Mouse (Mus musculus) brown adipose tissue, adult 24 weeks (tissue): ENCODE results near the gene Gpr68. TPM values are rescaled to one million over a fixed set of nuclear protein-coding genes. Genes with fewer than 3 reads are reported as not detected.

Source experiments
- H3K27ac ChIP-seq: fragments of 200-500 bp; replicated peaks from 2 replicates; pipeline ENCODE4 v1.5.1; 2012; ENCODE audit warnings: low read depth, mild to moderate bottlenecking, low read length
- H3K4me1 ChIP-seq: fragments of 200-500 bp; 2 replicates; pipeline ENCODE4 v1.6.1; 2012; ENCODE audit warnings: low read length, mixed read lengths; ENCODE audit not compliant: control insufficient read depth, insufficient read depth, insufficient read length
- H3K4me3 ChIP-seq: fragments of 200-500 bp; 2 replicates; pipeline ENCODE4 v1.5.1; 2012; ENCODE audit warnings: low read depth, mild to moderate bottlenecking, low read length, moderate library complexity; ENCODE audit not compliant: insufficient read depth
- polyA plus RNA-seq: library from polyadenylated mRNA; stranded (reverse); fragments of >200 nt; gene quantifications from 2 replicates; pipeline ENCODE4 v1.2.4, GENCODE M21; 2012; ENCODE audit not compliant: missing spikeins, insufficient read depth, insufficient read length

Gene Gpr68
- polyA plus RNA-seq, 1 experiment = not detected

DNA sequence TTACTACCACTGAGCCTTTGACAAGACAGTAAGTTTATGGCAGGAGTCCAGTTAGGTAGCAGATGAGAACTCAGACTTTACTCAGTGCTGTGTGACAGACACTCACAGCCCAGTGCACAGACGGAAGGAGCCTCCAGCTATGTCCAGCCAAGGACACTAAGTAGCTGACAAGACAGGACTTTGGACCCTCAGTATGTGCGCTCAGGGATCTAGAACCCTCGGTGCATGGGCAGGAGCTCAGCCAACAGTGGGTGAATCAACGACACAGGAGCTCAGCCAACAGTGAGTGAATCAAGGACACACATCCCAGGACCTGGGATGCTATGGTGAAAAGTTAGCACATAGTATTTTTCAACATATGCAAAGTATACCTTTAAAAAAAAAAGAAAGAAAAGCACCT is 28.7 kb upstream of the Gpr68 start:
- peak overlapping the region; percentile 69 for H3K27ac ChIP-seq
- no peak overlapping the region for H3K4me3 ChIP-seq
- peaks cover 13% of the 10 kb centered on the region for H3K4me1 ChIP-seq

GRCm38 (mm10) chr12:100936116-100936515 is 28.1 kb upstream of the Gpr68 start:
- Histone ChIP-seq H3K4me3 (no peak overlapping the region), H3K27ac (no peak overlapping the region; the same call in 1 of the 2 replicates), H3K4me1 (peaks cover 13% of the 10 kb centered on the region)

DNA sequence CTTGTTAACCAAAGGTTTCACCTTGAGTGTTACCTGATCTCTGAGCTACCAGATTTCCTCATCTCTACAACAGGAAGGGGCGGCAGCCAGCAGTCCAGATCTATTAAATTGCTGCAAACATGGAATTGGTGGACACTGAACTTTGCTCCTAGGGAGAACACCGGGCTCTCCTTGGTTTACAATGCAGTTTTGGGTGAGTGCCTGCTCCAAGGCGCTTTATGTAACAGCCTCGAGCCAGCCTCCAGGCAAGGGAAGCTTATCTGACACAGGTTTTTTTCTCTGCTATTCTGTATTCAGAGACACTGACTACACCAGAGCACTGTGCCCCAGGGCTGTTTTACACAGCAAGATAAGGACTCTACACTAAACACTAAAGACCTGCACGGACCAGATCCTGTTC is 26.8 kb upstream of the Gpr68 start:
- Histone ChIP-seq H3K4me3 (no peak overlapping the region), H3K4me1 (peaks cover 10% of the 10 kb centered on the region), H3K27ac (no peak overlapping the region)

DNA sequence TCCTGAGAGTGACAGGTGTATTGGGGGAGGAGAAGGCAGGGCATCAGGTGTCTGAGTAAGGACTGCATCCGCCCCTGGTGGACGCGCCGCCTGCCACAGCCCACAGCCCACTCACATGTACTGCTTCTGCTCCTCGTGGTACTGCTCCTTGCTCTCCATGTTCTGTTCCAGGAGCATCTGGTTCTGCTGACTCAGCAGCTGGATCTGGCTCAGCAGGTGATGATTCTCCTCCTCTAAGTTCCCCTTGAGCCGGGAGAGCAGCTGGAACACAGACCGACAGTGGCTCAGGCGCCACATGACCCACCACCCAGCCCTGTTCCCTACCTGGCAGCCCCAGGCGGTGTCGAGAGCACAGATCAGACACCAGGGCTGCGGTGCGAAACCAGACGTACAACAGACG is 23.7 kb upstream of the Gpr68 start:
- Histone ChIP-seq H3K27ac (no peak overlapping the region), H3K4me1 (no peaks in the 10 kb centered on the region), H3K4me3 (no peak overlapping the region)

DNA sequence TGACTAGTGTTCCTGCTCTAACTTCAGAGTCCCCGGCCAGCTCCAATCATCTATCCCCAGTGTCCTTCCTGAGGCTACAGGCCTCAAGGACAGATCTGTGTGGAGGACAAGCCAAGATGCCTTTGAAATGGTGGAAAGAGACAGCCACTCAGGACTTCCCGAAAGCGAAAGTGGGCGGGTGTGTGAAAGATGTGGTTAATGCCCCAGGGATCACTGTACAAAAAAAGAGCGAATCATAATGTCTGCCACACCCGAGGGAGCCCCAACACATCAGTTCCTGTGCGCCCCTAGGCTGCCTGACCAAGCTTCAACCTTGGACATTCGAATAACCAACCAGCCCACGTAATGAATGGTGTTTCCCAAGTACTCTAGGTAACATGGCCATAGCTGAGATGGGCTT is 20.3 kb upstream of the Gpr68 start:
- Histone ChIP-seq H3K4me3 (no peak overlapping the region), H3K4me1 (no peaks in the 10 kb centered on the region), H3K27ac (no peak overlapping the region)

DNA sequence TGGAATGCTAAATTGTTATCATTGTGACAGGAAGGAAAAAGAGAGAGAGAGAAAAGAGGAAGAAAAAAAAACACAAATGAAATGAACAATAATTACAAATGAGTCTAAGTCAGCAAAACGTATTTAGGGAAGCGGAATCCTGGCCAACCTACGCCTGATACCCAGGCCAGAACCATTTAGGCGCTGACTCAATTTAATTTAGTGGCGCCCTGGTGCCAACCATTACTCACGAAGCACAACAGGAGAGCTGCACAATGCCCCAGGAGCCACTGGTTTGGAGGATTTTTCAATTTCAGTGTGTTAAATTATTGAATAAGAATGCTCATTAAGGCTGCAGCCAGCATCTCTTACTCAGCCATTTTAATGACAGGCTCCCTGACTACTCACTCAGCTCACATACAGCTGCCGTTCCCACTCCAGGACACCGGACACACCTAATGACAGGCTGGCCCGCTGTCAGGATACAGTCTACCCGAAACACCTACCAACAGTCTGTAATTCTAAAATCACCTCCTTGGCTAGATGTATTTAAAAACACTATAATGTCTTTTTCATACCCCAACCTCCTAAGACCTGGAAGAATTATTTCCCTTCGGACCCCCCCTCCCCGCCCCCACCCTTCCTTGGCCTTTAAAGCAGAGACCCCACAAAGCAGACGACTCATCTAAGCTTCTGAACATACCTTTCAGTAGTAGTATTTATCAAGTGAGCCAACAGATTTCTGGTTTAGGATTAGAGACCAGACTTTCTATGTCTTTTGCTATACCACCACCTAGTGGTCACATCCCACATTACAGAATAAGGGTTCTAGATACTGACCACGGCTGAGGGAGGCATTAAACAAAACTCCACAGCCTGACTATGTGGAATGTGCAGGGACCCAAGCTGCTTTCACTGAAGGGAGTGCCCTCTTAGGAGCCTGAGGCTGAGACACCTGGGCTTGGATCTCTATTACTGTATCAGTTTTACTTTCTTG is 17.9 kb upstream of the Gpr68 start:
- Histone ChIP-seq H3K27ac (no peak overlapping the region), H3K4me3 (no peak overlapping the region), H3K4me1 (no peaks in the 10 kb centered on the region)

- no peak overlapping the region for H3K4me3 ChIP-seq
- no peak overlapping the region for H3K27ac ChIP-seq
- no peaks in the 10 kb centered on the region for H3K4me1 ChIP-seq
Measured at GRCm38 (mm10) chr12:100924646-100925339, 16.8 kb upstream of the Gpr68 start.

DNA sequence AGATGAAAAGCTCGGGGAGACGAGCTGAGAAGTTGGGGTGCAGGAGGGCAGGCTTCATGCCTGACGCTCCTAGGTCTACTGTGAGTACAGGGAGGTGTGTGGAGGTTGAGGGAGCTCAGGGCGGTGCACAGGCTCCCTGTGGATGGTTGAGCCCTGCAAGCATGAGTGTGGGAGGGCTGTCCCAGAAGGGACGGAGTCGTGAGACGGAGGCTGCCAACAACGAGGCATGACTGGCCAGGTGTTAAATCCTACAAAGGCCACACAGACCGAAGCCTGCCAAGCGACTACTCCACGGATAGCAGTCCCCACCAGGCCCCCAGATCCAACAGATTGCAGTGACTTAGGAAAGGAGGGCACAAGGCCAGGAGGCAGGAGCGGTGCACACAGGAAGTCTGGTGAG is 2.7 kb upstream of the Gpr68 start:
- no peak overlapping the region for H3K4me3 ChIP-seq
- H3K4me1 ChIP-seq = 0 out of 2 replicates have a peak, but pooled peaks cover 2% of the 10 kb centered on the region
- no peak overlapping the region for H3K27ac ChIP-seq

DNA sequence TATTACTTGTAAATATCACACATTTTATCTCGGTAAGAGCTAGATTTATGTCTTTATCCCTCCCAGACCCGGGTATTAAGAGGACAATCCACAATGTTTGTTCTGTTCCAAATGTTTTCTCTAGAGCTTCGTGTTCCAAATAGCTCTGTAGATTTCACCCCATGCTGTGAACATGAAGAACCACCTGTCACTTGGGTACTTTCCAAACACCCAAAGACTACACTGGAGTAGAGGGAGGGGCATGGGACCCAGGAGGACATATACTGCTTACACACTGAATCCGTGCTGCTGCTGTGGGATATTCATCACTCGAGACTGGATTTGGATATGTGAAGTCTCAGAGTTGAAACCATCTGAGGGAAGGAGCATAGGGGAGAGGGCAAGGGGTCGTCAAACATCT is 1.8 kb upstream of the Gpr68 start:
- no peak overlapping the region for H3K27ac ChIP-seq

DNA sequence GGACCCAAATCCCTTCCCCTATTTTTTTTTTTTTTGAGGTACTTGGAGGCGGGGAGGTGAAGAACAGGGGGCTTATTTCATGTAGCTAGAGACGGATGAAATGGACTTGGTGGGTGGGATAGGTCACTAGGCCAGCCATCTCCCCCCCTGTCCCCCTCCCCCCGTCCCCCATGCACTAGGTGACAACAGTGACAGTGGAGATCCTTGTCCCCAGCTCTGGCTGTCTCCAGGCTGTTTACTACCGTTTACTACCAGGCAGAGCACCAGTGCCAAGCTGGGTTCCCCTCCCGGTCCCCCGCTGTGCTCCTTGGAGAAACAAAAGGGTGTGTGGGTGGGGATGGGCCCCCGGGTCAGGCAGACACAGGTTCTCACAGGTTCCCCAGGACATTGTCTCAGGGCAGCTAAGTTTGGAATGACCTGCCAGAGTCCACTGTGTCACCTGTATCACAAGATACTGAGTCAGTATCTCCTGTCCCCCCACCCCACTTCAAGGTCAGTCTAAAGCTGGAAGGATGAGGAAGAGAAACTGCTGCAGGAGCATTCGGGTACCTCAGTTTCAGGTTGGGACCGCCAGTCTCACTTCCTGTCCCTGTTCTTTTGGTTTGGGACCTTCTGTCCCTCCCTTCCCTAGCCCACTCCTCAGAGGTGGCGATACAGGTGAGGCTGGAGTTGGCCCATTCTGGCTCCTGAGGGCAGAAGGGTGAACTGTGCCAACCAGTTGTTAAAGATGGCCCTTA is 468 bp upstream of the Gpr68 start:
- no peak overlapping the region for H3K4me3 ChIP-seq
- no peak overlapping the region for H3K27ac ChIP-seq
- H3K4me1 ChIP-seq = 0 out of 2 replicates have a peak, but pooled peaks cover 2% of the 10 kb centered on the region

More for the DNA sequence above, 1.8 kb upstream of the Gpr68 start:
- Histone ChIP-seq H3K4me1 (0 out of 2 replicates have a peak, but pooled peaks cover 2% of the 10 kb centered on the region), H3K4me3 (no peak overlapping the region)

- Histone ChIP-seq H3K4me3 (no peak overlapping the region), H3K27ac (no peak overlapping the region), H3K4me1 (0 out of 2 replicates have a peak, but pooled peaks cover 2% of the 10 kb centered on the region)
Measured at GRCm38 (mm10) chr12:100906861-100907260, 1.1 kb downstream of the Gpr68 start.

DNA sequence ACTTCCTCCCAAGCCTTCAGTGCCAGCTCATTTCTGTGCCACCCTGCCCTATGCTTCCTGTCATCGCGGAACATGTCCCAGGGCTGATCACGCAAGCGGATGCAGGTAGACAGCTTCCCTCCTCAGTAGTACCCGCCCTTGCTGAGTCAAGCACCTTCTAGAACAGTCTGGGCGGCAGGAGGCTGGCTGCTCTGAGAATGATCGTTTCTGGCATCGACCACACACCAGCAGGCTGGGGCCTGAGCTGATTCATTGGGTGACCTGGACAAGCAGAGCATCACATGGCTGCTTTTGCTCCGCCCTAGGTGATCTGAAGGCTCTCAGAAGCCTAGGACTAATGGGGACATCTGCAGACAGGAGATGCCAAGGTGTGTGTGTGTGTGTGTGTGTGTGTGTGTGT is 4.2 kb downstream of the Gpr68 start:
- 0 out of 2 replicates have a peak, but pooled peaks cover 2% of the 10 kb centered on the region for H3K4me1 ChIP-seq
- no peak overlapping the region for H3K27ac ChIP-seq
- no peak overlapping the region for H3K4me3 ChIP-seq

GRCm38 (mm10) chr12:100901386-100901785 is 6.6 kb downstream of the Gpr68 start:
- no peak overlapping the region for H3K27ac ChIP-seq

GRCm38 (mm10) chr12:100900901-100901300 is 7.1 kb downstream of the Gpr68 start:
- Histone ChIP-seq H3K27ac (no peak overlapping the region), H3K4me3 (no peak overlapping the region), H3K4me1 (no peaks in the 10 kb centered on the region)

More at GRCm38 (mm10) chr12:100901386-100901785, 6.6 kb downstream of the Gpr68 start:
- Histone ChIP-seq H3K4me3 (no peak overlapping the region), H3K4me1 (no peaks in the 10 kb centered on the region)

DNA sequence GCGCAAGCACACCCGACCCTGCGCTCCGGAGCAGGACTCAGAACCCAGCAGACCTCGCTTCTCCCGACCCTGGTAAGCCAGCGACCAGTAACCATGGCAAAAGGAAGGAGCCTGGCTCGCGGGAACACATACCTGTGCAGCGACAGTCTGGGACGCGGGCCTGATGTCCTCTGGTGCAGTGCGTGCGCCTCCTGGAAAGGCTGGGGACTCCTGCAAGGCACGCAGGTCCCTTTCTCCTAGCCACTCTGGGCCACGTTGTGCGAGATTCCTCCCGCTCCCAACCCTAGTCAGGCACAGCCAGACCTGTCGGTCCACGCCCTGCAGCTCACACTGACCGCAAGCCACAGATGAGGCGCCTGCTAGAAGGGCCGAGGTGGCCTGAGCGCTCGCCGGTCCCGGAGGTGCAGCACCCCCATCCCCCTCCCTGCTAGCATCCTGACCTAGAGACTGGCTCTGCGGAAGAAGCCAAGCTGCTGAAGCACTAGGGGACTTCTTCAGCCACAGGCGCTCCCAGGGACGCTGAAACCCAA is 8.8 kb downstream of the Gpr68 start:
- no peak overlapping the region for H3K27ac ChIP-seq
- no peaks in the 10 kb centered on the region for H3K4me1 ChIP-seq

More for the DNA sequence above, 8.8 kb downstream of the Gpr68 start:
- H3K4me3 ChIP-seq = peak overlapping the region; percentile 28
